Mouse (Mus musculus) left cerebral cortex, postnatal 10 days (tissue): ENCODE data around the gene BC003965. TPM values are rescaled to one million over a fixed set of nuclear protein-coding genes. Genes with fewer than 3 reads are reported as not detected.

Experiments used
- DNase-seq, 2 experiments: peaks; one replicate each; pipeline ENCODE4 v3.0.0; 2021 to 2022; ENCODE audit warnings: low spot score in 2 of 2, mixed read lengths in 1 of 2; ENCODE audit errors: extremely low spot score in 1 of 2
- intact Hi-C: fragments of 180-260 bp; cut with DNase I; formaldehyde crosslinking; loops from one replicate; pipeline ENCODE4 v1.15.1; 2025
- total RNA-seq, 2 experiments: library from RNA; stranded (reverse); gene quantifications; 2 replicates each; pipeline ENCODE4 v1.2.3; 2021

Gene BC003965
- total RNA-seq = 10 to 100 TPM; 17.6 to 17.9 TPM

DNA sequence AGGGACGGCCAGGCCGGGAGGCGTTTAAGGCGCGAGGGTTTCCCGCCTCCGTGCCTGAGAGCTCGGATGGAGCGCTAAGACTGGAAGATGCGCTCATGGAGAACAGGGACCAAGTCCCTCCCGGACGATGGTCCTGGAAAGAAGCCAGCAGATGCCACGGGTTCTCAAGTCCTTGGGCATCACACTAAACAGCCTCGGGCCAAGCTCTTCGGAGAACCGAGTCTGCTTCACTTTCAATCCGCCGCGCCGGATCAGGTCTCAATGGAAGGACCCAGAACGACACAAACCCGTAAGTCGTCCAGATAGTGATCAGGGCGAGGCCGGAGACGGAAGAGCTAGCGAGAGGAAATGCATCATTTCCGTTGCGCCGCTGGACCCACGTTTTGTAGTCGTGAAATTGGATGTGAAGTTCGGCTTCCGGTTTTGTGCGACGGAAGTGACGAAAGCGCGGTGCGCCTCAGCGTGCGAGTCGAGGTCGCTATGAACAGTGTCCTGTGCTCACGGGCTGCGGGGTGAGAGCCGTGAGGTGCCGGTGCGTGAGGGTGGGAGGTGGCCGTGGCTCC is at the start of gene BC003965:
Gene BC003965 (plus strand): TSS at position 426 of the 563 bp plus-strand sequence.
- peak; percentile 97 to 98 for DNase-seq
- intact Hi-C loops = no loop called here

DNA sequence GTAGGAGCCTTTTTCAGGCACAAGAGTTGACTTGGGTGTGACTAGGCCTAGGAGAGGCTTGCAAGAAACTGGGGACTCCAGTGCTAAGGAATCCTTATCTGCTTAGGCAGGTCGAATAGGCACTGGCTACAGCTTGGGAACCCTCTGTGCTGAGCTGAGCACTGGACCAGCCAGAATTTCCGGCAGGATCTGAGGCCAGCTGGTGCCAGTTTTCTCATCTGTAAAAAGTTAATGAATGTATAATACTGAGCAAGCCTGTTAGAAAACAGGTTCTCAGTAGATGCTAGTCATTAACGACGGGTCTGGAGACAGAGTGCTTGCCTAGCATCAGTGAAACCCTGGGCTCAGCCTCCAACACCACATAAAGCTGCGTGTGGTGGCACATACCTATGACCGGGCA is 48.7 kb upstream of the BC003965 start:
- DNase-seq = no peak
- intact Hi-C loops = no loop called here

DNA sequence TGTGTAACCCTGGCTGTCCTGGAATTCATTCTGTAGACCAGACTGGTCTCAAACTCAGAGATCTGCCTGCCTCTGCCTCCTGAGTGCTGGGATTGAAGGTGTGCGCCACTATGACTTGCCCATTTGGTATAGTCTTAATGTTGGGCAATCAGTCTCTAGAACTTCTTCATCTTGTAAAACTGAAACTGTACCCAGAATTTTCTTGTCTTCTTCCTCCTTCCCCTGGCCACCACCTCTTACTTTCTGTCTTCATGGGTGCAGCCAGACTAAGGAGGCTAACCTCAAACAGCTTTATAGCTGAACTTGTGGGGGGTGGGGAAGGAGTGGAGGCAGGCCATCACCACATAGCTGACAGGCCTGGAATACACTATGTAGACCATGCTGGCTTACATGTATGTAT is 45.6 kb upstream of the BC003965 start:
- DNase-seq = no peak
- intact Hi-C loops = no loop called here

DNA sequence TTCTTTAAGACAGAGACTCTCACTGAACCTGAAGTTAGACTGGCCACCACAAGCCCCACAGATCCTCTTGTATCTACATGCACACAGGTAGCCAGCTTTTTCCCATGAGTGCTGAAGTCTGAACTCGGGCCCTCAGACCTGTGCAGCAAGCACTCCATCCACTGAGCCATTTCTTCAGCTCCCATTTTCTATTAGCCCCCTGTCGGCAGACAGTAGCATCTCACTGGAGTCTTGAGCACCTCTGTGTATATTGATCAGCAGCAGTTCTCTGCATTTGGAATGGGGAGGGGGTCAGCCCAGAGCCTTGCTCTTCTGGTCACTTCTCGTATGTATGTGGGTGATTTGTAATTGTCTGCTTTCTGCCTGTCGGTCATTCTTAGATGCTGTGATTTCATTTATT is 44.4 kb upstream of the BC003965 start:
- DNase-seq = no peak
- intact Hi-C loops = loop anchor here (5.0 kb wide), 1 partner anchor 37 kb away; the partner anchor contains the start of gene Gm38655

DNA sequence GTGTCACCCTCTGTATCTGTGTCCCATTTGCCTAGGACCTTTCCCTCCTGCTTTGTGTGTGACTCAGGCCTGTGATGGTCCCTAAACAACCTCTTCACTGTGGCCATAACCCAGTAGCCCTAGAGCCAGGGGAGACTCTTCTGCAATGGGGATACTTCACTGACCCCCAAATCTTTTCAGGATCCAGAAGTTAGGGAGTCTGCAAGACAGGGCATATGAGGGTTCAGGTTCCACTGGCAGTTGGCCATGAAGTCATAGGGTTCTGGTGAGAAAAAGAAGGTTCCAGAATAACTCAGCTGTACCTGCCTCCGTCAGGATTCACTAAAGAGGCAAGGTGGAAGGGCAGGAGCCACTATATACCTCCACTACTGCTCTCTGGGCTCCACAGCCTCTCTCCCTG is 22.2 kb upstream of the BC003965 start, which contains the start of gene Ccdc154:
Gene Ccdc154 (plus strand): TSS at position 301 of the 400 bp plus-strand sequence.
- DNase-seq = no peak
- intact Hi-C loops = no loop called here

DNA sequence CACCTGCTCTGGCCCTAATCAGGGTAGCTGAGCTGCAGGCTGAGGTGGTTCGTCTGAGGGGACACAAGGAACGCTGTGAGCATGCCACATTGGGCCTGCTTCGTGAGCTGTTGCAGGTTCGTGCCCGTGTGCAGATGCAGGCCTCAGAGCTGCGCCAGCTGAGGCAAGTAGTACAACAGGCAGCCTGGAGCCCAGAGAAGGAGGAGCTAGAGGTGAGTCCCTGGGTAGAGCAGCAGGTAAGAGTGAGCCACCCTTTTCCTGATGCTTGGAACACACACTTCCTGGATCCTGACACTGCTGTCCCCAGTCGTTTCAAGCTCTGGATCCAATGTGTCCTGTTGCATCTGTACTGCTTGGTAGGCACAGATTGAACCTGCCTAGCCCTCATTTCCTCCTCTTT is 21.0 kb upstream of the BC003965 start:
- no peak for DNase-seq
- intact Hi-C loops = no loop called here

DNA sequence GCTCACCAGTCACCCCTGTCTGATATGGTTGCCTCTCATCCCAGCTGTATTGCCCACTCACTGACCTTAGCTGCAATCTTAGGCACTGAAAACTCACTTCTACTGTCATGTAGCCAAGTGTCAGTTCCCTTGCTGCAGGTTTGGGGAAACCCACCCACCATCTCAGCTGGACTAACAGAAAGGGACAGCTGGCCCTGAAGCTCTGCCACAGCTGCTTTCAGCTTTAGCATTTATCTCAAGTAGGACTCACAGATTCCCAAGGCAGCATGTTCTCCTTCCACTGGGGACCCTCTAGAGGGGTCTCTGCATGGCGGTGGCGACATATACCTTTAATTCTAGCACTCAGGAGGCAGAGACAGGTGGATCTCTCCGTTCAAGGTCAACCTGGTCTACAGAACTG is 19.6 kb upstream of the BC003965 start:
- intact Hi-C loops = no loop called here
- no peak for DNase-seq

DNA sequence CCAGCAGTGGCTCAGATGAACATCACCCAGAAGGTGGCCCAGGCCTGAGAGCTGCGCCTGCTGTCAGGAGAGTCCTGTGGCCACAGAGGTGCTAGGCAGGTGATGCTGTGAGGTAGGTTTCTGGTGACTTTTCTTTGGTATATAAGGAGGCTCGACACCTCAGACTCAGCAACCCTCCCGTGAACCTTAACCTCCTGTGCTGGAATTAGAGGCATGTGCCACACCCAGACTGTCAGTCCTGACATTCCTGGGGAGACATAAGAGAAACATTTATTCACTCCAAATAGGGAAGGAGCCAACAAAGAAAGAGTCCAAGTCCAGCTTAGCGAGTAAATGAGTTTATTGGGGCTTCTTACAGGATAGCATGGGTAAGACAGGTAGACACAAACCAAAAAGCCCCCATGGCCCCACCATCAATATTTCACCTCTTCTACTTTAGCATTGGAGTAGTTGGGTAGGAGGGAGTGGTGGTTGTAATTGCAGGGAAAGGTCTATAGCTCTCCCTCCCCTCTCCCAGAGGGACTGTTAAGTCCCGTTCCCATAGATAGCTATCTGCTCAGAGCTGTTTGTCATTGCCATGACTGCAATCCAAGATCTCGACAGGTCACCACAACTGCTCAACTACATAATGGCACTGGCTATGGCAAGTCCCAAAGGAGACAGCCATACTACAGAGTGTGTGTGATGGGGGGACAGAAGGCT is 18.2 kb upstream of the BC003965 start:
- no peak for DNase-seq
- intact Hi-C loops = no loop called here

DNA sequence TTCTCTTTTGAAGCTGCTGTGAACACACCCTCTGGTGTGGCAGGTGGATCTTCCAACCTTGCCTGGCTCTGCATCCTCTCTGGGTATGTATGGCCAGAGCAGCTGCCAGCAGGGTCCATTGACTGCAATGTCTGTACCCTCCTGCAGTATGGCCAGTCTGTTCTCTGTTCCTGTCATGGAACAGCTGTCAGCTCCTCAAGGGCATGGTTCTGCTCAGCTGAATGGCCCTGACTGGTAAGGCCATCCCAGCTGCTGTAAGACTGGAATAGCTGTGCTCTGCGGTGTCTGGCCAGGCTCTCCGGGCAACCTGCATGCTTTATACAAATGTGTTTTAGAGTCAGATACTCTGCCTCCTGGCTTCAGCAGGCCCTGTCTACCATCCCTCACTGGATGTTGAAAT is 14.6 kb upstream of the BC003965 start:
- DNase-seq = no peak
- intact Hi-C loops = no loop called here

DNA sequence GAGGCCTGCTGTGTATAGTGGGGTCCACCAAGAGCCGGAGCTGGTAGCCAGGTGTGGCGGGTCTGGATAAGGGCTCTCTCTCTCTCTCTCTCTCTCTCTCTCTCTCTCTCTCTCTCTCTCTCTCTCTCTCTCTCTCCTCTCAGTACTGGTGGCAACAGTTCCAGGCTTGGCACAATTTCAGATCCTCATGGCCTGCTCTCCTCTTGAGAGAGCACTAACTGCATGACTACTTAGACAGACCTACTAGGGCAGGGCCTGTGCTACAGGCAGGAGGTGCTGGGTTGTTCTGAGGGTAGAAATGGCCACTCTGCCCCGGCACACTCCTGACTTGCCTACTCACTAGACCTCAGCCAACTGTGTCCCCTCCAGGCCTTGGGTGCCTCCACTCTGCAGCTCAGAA is 11.8 kb upstream of the BC003965 start:
- intact Hi-C loops = no loop called here
- DNase-seq = no peak

DNA sequence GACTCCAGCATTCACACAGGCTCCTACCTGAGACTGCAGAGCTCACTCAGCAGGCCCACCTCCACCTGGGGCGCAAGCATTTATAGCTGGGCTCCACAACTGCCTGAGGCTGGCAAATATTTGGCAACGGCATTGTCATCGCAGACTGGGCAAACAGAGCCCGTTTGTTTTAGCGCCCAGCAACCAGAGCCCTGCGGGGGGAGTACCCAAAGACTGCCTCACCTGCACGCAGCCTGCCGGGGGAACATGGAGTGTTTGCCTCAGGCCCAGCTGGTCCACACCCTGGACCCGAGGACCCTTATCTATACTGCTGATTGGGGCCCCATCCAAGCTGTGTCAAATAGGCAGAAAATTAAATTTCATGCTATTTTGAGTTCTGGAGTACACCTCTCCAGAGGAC is 8.9 kb upstream of the BC003965 start, which contains the start of gene Gm38655:
Gene Gm38655 (minus strand): TSS at position 61 of the 400 bp plus-strand sequence.
- intact Hi-C loops = loop anchor here (5.0 kb wide), 1 partner anchor 33 kb away; no protein-coding TSS in a partner anchor
- DNase-seq = no peak

DNA sequence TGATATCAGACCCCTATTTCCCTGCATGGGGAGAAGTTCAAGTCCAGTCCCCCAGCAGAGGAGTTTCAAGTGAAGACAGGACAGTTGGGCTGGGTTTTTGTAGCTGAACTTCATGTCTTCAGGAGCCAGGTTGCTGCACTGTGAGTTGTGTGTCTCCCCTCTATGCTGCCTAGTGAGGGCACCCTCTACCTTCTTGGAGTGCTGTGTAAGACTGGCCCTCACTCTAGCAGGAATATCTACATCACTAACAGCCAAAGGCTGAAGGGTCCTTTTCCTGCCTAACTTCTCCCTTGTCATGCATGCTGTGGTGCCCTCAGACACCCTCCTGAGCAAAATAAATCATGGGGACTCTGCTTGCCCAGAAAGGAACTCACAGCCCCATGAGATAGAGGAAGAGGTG is 1.1 kb upstream of the BC003965 start:
- intact Hi-C loops = no loop called here
- DNase-seq = no peak

DNA sequence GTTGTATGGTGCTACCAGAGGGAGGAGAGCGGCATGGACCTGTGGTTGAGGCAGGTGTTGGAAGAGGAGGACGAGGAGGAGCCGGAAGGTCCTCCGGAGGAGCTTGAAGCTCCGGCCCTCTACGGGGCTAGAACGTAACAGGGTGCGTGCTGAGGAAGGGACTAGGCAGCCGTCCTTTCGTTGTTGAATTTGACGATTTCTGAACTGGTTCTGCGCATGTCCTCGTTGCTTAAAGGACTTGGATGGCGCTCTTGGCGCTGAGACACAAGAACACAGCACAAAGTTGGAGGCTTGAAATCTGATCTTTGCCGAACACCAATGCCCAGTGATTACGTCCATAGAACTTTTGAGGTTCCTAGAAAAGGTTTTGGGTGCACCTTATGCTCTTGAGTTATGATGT is 607 bp downstream of the BC003965 start:
- intact Hi-C loops = no loop called here
- no peak for DNase-seq

DNA sequence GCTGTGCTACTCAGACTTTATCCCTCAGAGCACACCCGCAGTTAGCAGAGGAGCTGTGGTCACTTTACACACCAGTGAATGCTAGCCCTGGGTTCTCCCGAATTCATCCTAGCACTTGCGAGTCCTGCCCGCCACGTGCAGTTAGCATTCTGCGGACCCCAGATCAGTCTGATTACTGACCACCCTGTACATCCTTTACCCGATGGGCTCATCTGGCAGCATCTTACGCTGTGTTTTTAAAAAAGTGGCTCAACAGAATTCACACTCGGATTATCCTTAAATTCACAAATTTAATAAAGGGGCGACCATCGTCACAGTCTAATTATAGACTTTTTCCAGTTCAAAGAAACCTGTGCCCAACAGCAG is 3.4 kb downstream of the BC003965 start:
- intact Hi-C loops = no loop called here
- DNase-seq = no peak

DNA sequence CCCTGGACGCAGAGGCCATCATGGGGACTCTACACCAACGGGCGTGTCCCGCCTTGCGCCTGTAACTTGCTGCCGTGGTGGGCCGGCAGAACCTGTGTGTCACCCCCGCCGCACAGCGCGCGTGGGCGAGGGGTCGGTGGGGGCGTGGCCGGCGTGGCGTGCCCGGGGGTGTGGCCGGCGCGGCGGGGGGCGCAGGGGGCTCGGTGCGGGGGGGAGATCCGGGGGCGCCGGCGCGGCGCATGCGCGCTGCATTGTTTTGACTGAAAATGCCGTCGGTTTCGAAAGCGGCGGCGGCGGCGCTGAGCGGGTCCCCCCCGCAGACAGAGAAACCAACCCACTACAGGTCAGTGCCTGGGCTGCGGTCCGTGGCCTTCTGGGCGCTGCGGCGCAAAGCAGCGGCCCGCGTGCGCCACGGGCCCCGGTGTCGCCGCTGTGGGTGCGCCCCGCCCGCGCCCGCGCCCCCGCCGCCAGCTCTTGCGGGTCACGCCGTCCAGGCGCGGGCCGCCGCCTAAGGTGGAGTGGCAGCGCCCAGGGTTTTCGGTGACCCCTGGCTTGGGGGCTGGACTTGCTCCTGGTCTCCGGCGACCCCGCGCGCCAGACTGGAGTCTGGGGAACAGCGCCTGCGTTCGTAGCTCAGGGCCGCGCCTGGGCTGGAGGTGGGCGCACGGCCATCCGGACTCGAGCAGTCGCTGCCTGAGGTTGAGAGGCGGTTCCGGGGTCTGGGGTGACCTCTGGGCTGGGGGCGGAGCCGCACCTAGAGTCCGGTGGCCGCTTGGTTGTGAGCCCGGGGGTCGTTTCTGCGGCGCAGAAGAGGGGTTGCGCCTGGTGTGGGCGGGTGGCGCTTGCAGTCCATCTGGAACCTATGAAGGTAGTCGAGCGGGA is 4.0 kb downstream of the BC003965 start, which contains the start of gene Unkl:
Gene Unkl (plus strand): TSS at position 248 of the 882 bp plus-strand sequence.
- peak; percentile 44 to 87 for DNase-seq
- intact Hi-C loops = no loop called here

DNA sequence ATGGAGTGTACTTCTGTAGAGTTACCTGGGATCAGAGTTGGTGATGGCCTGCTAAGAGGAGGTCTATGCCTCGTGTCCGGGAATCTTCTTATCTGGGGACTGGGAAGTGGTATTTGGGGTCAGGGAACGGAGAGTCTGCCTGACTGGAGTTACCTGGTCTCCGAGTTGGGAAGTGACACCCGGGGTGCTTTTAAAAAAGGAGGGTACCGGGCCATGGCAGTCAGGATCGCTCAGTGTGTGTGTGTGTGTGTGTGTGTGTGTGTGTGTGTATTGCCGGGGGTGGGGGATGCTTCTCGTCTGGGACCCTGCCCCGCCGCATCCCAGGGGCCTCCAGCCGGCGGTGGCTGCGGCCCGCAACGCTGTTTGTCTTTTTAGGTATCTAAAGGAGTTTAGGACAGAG is 4.7 kb downstream of the BC003965 start:
- no peak for DNase-seq
- intact Hi-C loops = no loop called here

DNA sequence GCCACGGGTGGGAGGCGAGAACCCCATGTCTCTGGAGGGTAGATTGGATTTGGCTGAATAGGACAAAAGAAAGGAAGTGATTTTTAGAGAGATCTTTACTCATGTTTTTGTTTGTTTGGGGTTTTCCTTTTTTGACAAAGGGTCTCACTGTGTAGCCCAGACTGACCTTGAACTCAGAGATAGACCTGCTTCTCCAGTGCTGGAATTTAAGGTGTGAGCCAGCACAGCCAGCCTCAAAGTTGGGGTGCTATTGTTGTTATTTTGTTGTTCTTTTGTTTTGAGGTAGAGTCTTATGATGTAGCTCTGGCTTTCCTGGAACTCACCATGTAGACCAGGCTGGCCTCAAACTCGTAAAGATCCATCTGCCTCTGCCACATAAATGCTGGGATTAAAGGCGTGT is 18.0 kb downstream of the BC003965 start:
- intact Hi-C loops = no loop called here
- DNase-seq = no peak

DNA sequence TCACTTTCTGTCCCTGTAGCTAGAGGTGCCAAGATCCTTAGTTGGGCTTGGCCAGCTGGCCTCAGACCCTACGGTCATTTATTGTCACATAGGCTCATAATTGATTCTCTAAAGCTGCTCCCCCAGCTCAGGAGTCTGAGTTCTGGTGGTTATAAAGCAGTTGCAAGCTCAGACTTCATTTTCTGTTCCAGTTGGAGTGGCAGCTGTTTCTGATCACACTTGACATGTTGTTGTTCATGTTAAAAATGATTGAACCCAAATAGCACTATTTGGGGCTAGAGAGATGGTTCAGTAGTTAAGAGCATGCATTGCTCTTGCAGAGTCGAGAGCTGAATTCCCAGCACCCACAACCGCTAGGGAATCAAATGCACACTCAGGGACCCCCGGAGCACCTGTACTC is 25.7 kb downstream of the BC003965 start:
- intact Hi-C loops = no loop called here
- DNase-seq = no peak

DNA sequence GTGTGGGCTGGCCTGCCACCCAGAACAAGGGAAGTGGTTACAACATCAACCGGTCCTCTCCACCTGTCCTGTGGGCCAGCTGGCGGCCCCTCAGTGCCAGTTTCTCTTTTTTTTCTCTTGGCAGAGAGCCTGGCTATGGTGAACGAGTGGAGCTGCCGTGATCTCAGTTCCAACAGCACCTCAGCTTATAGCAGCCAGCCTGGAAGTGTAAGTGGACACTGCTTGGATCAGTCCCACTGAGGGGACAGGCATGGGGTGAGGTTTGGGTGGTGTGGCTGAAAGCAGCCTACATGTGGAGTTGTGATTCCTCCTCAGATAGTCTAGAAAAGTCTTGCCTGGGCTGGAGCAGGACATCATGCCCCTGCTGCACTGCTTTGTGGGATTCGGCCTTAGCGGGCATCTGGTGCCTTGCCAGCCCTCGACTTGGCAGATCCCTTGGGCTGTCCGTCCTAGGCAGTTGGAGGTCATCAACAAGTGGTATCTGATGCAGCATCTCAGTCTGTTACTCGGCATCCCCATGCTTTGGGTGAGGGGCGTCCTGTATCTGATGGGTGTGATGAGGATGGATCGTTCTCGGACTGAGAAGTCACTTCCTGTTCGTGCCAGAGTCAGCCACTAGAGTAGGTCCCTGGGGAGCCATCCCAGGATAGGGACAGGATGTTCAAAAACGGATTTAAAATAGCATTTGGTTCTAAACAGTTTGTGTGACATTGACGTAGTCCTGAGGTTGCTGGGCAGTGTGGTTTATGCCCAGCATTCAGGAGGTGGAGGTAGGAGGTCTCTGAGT is 26.5 kb downstream of the BC003965 start:
- intact Hi-C loops = no loop called here
- DNase-seq = peak in 1 of 2 experiments; percentile 61
